Mouse (Mus musculus) retina, adult 2 months (tissue): ENCODE measurements around the gene Tmem259.

Experiments used
- DNase-seq: peaks from one replicate; pipeline ENCODE4 v3.0.0-alpha.2; 2012; ENCODE audit warnings: low read depth, low spot score

The Tmem259 gene

DNA sequence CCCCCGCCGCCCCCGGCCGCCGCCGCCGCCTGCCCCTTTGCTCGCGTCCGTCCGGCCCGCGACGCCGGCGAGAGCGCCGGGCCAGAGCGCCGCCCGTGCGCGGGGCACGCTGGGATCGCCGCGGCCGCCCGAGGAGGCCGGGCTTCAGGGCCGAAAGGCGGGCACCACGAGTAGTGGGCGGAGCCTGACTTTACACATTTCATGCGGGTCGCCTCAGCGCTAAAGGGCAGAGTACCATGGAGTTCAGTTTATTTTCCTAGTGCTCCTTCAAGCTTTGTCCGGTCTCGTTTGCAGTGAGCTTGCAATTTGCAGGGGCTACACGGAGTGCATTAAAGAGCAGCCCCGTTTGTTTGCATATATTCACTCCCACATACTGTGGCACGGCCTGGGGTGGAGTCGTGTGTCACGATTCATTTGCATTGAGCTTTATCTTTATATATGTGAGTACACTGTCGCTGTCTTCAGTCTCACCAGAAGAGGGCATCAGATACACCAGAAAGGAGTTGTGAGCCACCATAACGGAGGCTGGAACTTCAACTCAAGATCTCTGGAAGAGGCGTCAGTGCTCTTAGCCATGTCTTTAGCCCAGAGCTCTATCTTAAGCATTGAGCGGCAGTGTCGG lies at the start of gene Tmem259:
Tmem259 (minus strand) TSS at position 136 of the 622 bp plus-strand sequence.
- DNase-seq: peak; percentile 81

DNA sequence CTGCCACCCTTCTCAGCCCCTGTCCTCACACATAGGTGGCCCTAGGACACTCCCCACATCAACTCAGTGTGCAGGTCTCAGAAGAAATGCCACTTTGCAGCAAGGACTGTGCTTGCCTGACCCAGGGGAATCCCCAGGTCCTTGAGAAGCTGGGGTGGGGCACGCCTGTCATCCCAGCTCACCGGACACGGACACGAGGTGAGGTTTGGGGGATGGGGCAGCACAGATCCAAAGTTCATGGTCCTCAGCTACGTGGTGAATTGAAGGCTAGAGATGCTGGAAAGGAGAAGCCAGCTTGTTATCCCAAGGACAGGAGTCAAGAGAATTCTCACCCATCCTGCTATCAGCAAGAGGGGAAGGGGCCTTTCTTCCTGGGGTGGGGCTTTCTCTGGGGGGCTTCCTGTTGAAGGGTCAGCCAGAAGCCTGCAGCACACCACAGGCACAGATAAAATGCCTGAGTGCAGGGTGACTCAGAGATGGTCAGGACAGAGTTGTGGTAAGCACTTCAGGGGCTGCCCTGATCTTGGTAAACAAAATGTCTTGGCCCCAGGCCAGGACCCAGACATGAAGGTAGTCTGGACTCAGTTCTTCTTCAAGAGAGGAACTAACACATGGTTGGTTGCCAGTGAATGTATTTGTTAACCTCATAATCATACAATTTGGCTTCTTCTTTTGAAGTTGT lies 48.8 kb upstream of the Tmem259 start:
- no peak for DNase-seq

DNA sequence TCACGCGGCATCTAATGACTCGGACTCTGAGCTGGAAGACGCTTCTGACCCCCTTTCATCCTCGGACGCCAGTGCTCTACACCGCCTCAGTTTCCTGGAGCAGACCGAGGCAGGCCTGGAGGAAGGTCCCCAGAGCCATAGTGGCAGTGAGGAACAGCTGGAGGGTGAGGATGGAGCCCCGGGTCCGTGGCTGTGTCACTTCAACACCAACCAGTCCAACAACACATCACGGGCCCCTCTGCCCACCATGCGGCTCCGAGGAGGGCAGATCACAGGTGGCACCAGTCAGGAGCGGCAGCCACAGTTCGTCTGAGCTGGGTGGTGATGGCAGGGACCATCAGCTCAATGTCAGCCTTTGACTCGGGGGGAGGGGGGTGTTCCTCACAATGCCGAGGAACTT lies 46.6 kb upstream of the Tmem259 start:
- DNase-seq: no peak

DNA sequence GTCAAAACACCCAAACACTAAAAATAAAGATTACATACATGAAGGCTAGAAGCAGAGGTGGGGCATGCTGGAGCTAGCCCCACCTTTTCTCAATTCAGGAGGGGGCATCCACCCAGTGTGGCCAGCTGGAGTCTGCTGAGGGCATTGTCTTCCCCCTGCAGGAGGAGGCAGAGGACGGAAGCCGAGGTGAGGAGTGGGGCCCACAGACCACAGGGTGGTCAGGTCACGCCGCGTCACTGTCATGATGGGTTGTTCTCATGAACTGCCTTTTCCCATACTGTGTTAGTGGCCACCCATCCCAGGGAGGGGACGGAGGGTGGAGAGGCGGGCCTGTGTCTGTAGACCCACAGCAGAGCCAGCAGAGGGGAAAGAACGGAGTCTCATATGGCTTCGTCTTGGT lies 46.1 kb upstream of the Tmem259 start:
- DNase-seq: no peak

DNA sequence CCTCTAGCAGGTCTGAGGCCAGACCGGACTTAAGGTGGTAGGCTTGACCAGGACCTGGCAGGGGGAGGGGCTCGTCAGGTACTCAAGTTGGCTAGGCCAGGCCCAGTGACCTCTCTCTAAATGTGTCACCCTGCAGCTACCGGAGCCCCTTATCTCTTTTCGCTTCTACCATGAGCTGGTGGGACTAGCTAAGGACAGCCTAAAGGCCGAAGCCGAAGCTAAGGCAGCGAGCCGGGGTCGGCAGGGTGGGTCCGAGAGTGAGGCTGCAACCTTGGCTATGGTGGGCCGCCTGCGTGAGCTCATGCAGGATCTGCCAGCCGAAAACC lies 44.4 kb upstream of the Tmem259 start:
- no peak for DNase-seq

DNA sequence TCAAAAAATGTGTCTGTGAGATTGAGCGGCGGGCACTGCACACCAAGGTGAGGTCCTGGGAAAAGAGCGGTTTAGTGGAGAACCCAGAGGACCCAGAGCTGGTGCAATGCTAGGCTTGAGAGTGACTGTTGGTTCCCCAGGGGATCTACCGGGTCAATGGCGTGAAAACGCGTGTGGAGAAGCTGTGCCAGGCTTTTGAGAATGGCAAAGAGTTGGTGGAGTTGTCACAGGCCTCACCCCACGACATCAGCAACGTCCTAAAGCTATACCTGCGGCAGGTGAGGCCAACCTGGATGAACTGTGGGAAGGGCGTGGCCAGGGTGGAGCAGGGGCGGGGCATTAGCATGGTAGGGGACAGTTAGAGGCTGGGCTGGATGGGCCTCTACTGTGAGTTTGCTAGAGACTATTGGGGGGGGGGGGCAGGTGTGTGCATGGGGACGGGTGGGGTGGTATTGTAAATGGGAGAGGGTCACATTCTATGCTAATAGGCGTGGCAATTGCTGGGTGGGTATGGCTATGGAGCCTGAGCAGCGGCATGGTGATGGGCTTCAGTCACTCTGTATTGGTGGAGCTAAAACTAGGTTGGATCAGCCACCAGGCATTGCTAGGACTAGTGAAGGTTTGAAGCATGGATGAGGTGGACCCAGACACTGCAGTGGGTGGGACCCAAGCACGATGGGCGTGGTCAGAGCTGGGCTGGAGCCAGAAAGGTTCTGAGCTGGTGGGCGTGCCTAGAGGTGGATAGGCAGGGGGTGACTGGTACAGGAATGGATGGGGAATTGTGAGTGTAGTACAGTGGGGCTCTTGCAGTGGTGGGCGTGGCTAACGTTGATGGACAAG lies 43.8 kb upstream of the Tmem259 start:
- DNase-seq: no peak

DNA sequence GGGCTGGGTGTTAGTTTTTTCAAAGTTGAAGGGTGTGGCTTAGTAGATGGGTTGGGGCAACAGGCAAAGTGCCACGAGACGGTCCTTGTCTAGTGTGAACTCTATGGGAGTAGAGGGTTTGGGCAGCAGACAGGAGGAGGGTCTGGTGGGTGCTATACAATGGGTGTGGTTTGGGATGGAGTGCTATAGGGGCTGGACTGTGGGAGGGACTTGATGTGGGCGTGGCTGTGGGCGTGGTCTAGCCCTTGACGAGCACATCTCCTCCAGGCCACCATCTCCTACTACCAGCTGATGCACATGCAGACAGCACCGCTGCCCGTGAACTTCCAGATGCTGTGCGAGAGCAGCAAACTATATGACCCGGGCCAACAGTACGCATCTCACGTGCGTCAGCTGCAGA lies 41.8 kb upstream of the Tmem259 start:
- DNase-seq: no peak

DNA sequence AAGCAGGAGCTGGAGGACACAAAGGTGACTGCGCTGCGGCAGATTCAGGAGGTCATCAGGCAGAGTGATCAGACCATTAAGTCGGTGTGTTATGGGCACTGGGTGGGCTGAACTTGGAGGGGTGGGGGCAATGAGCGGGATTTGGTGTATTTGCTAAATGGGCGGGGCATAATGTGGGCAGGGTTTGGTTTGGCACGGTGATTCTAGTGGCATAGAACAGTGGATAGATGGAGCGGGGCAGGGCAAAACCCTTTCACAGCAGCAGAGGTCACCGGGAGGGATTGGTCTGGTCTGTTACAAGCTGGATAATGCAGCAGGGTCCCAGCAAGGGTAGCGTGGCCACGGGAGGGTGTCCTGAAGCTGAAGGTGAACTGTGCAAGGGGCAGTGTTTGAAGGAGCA lies 41.3 kb upstream of the Tmem259 start:
- no peak for DNase-seq

DNA sequence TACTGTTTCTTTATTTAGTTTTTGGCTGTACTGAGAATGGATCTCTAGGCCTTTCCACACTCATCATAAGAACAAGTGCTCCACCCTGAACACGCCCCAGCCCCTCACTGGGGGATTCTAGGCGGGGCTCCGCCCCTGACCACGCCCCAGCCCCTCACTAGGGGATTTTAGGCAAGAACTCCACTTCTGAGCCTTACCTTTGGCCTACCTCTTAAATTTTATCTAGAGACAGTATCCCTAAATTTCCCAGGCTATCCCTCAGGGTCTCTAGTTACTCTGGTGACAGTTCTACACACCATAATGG lies 40.9 kb upstream of the Tmem259 start:
- no peak for DNase-seq

DNA sequence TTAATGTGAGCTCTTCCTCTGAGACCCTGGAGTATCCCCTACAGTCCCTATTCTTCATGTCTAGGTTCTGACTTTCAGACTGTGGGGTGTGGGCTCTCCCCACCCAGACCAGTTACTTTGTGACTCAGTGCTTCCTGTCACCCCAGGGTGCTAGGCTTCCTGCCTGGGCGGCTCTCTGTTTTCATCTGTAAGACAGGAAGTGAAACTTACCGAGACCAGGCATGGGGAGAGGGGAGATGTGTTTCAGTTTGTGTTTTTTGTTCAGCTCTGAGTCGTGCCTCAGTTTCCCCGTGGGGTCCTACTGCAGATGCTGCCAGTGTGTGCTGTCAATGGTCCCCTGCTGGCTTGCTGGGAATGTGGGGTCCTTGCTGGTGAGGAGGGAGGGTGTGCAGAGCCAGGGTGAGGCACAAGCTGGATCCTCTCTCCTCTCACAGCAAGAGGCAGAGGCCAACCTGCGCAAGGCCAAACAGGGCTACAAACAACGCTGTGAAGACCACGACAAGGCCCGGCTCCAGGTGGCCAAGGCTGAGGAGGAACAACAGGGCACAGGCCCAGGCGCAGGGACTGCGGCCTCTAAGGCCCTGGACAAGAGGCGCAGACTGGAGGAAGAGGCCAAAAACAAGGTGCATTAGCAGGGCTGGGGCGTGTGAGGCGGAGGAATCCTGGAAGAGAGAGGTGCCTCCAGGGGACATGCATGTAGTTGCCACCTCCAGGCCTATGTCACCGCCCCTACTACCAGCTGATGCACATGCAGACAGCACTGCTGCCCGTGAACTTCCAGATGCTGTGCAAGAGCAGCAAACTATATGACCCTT lies 40.3 kb upstream of the Tmem259 start:
- no peak for DNase-seq

GRCm38 (mm10) chr10:80023758-80024157 lies 39.6 kb upstream of the Tmem259 start:
- no peak for DNase-seq

- DNase-seq: no peak
These were observed 38.7 kb upstream of the Tmem259 start for GRCm38 (mm10) chr10:80022806-80023205.

- no peak for DNase-seq
These were observed 38.0 kb upstream of the Tmem259 start for GRCm38 (mm10) chr10:80022164-80022563.

DNA sequence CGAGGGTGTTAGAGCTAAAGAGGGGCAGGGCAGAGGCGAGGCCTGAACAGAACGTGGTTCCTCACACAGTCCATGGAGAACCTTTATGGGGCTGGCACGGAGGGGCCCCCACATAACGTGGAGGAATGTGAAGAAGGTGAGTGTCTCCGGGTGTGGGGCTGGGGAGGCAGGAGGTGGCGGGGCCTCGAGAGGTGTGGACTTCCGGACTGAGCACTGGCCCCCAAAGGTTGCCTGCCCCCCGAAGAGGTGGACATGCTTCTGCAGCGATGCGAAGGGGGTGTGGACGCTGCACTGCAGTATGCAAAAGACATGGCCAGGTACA lies 37.2 kb upstream of the Tmem259 start:
- DNase-seq: no peak

DNA sequence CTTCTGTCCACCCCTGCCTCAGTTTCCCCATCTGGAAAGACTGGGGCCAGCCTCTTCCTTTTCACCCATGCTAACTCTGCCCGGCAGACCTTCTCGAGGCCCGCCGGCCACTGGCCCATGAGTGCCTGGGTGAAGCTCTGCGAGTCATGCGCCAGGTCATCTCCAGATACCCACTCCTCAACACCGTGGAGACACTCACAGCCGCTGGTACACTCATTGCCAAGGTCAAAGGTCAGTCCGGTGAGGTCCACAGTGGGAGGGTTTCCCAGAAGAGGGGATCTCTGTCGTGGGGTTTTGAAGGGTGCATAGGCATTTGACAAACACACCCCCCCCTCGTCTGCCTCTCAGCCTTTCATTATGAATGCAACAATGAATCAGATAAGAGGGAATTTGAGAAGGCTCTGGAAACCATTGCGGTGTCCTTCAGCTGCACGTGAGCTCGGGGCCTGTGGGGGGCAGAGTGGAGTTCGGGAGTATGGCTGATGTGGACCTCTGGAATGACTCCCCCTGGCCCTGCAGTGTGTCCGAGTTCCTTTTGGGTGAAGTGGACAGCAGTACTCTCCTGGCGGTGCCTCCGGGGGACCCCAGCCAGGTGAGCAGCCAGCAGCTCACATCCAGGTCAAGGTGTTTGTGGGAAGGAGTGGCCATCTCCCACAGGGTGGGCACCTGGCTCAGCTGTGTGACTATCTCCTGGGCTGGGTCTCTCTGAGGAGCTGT lies 36.6 kb upstream of the Tmem259 start:
- no peak for DNase-seq

- DNase-seq: no peak
These were observed 36.1 kb upstream of the Tmem259 start for GRCm38 (mm10) chr10:80020191-80020590.

GRCm38 (mm10) chr10:80019471-80020131 lies 35.5 kb upstream of the Tmem259 start:
- DNase-seq: no peak

DNA sequence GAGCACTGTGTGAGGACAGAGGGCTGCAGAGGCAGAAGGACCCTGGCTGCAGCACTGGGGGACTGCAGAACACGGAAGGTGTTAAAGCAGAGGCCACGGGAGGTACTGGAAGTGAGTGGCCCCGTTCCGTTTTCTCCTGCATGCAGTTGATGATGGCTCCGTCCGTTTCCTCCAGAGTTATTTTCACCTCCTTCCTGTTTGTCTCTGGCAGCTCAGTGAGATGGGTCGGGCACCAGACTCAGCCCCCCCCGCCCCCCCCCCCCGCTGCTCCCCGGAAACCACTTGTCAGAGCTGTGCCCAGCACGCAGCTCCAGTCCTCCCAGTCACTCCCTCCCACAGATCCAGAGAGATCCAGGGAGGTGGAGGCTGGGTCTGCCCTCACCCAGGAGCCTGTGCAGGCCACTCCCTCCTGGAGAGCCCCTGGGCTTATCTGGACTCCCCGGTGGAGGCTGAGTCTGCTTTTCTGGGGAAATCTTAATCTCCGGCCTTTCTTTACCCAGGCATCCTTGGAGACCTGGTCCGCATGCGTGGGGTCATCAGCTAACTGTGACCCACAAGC lies 34.7 kb upstream of the Tmem259 start:
- DNase-seq: no peak

GRCm38 (mm10) chr10:80017771-80018170 lies 33.6 kb upstream of the Tmem259 start:
- no peak for DNase-seq

GRCm38 (mm10) chr10:80017361-80017760 lies 33.2 kb upstream of the Tmem259 start:
- no peak for DNase-seq

DNA sequence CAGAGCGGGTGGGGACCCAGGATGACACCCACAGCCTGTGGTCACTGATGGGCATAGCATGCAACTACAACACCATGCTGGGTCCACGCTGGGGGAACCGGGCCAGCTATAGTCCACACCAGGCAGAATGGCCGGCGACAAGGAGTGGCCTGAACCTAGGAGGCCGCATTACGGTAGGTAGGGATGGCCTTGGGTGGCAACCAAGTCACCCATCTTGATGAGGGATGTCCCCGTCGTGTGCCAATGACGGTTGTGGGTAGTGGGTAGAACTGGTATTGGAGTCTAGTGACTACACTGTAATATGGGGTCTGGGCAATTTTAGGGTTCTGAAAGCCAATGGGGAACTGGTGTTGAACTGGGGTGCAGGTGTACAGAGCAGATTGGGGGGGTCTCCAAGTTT lies 32.8 kb upstream of the Tmem259 start:
- no peak for DNase-seq
